Mouse (Mus musculus): ENCODE results near the gene Cd34. TPM values are rescaled to one million over a fixed set of nuclear protein-coding genes. Genes with fewer than 3 reads are reported as not detected.

Gene Cd34
- total and polyA plus RNA-seq, 3 experiments: 73.6 to 92.6 (median 86.5) TPM

DNA sequence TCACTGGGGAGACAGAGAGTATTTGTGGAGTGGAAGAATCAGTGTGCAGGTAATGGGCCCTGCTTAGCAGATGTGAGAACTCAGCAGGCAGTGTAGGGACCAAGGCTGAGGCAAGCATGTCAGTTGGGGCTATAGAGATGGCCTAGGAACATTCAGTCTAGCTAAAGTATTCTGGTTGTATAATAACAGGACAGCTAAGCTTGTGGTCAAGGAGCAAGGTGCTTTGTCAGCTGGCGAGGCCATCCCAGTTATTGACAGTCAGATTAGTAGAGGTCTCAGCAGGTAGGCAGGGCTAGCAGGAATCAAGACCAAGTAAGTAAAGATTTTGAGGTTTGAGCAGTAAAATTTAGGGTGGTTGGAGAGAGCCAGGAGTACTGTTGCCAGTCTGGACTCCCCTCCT lies 59.8 kb downstream of the Cd34 start:
- peaks cover 18% of the 10 kb centered on the region for H3K4me1 ChIP-seq (ENCODE audit: control insufficient read depth, insufficient read depth, low read length)
- WGBS: 100% methylated on average over 1 of the region's 1 CpGs
- H3K4me3 ChIP-seq: no peak overlapping the region
- TF ChIP-seq CTCF (IDR thresholded peaks at IDR 0.05) (no peak), EP300 (IDR thresholded peaks at IDR 0.05; ENCODE audit: insufficient read depth, low read depth, low read length) (no peak), POLR2A (IDR thresholded peaks at IDR 0.05; ENCODE audit: insufficient read depth, low read depth, low read length) (no peak)
- intact Hi-C loops (cut with DNase I): loop anchor here (2.0 to 5.0 kb wide), 2 partner anchors 14 to 134 kb away; partner anchors contain the start of gene Cr1l
- H3K36me3 ChIP-seq (ENCODE audit: control insufficient read depth, insufficient read depth, low read length): peaks cover 26% of the 10 kb centered on the region
- no peak overlapping the region for H3K9ac ChIP-seq (ENCODE audit: low read depth, low read length)
- no peak for DNase-seq
- no peaks in the 10 kb centered on the region for H3K27me3 ChIP-seq (ENCODE audit: control insufficient read depth, insufficient read depth, low read length)
- H3K79me2 ChIP-seq (replicated peaks; ENCODE audit: control insufficient read depth, insufficient read depth, low read length): peaks cover 7% of the 10 kb centered on the region
- H3K27ac ChIP-seq: no peak overlapping the region

GRCm38 (mm10) chr1:195003328-195003727 lies 64.7 kb downstream of the Cd34 start:
- Histone ChIP-seq H3K4me3 (no peak overlapping the region), H3K4me1 (ENCODE audit: control insufficient read depth, insufficient read depth, low read length) (peaks cover 23% of the 10 kb centered on the region), H3K27ac (peak overlapping the region; percentile 21), H3K9ac (ENCODE audit: low read depth, low read length) (no peak overlapping the region), H3K36me3 (ENCODE audit: control insufficient read depth, insufficient read depth, low read length) (peaks cover 53% of the 10 kb centered on the region), H3K27me3 (ENCODE audit: control insufficient read depth, insufficient read depth, low read length) (no peaks in the 10 kb centered on the region), H3K79me2 (replicated peaks; ENCODE audit: control insufficient read depth, insufficient read depth, low read length) (peaks cover 6% of the 10 kb centered on the region)
- DNase-seq: no peak
- WGBS: 66% methylated on average over 4 of the region's 4 CpGs
- intact Hi-C loops (cut with DNase I): no loop called here
- TF ChIP-seq CTCF (IDR thresholded peaks at IDR 0.05) (no peak), POLR2A (IDR thresholded peaks at IDR 0.05; ENCODE audit: insufficient read depth, low read depth, low read length) (no peak), EP300 (IDR thresholded peaks at IDR 0.05; ENCODE audit: insufficient read depth, low read depth, low read length) (no peak)

DNA sequence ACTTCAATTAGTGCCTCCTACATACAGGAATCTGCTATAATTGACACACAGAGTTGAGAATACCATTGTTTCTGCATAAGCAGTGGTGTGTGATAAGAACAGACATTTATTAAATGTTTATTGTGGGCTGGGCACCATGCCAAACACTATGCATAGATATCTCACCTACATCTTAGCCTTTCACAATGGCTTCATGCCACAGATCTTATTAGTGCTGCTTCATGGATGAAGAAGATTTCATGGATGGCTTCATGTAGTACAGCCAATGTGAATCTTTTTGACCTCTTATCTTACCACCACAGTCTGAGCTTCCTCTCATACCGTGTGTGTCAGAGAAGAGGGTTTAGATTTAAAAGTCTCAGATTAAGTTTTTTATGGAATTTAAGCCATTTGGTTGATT lies 65.6 kb downstream of the Cd34 start:
- Histone ChIP-seq H3K9ac (ENCODE audit: low read depth, low read length) (no peak overlapping the region), H3K27ac (peak overlapping the region; percentile 21; the same call in 1 of the 2 replicates), H3K4me1 (ENCODE audit: control insufficient read depth, insufficient read depth, low read length) (peaks cover 22% of the 10 kb centered on the region), H3K4me3 (no peak overlapping the region), H3K79me2 (replicated peaks; ENCODE audit: control insufficient read depth, insufficient read depth, low read length) (peaks cover 4% of the 10 kb centered on the region), H3K36me3 (ENCODE audit: control insufficient read depth, insufficient read depth, low read length) (peaks cover 53% of the 10 kb centered on the region), H3K27me3 (ENCODE audit: control insufficient read depth, insufficient read depth, low read length) (no peaks in the 10 kb centered on the region)
- no peak for DNase-seq
- TF ChIP-seq CTCF (IDR thresholded peaks at IDR 0.05): no peak
- TF ChIP-seq POLR2A (IDR thresholded peaks at IDR 0.05; ENCODE audit: insufficient read depth, low read depth, low read length): no peak
- WGBS: 32% methylated on average over 1 of the region's 1 CpGs
- intact Hi-C loops (cut with DNase I): no loop called here

- intact Hi-C loops (cut with DNase I): no loop called here
- Histone ChIP-seq H3K27me3 (ENCODE audit: control insufficient read depth, insufficient read depth, low read length) (no peaks in the 10 kb centered on the region), H3K36me3 (ENCODE audit: control insufficient read depth, insufficient read depth, low read length) (peaks cover 47% of the 10 kb centered on the region), H3K79me2 (replicated peaks; ENCODE audit: control insufficient read depth, insufficient read depth, low read length) (no peaks in the 10 kb centered on the region; the same call in 1 of the 2 replicates), H3K4me1 (ENCODE audit: control insufficient read depth, insufficient read depth, low read length) (peaks cover 22% of the 10 kb centered on the region), H3K4me3 (no peak overlapping the region), H3K27ac (peak overlapping the region; percentile 4), H3K9ac (ENCODE audit: low read depth, low read length) (no peak overlapping the region)
- TF ChIP-seq CTCF (IDR thresholded peaks at IDR 0.05): no peak
- TF ChIP-seq POLR2A (IDR thresholded peaks at IDR 0.05; ENCODE audit: insufficient read depth, low read depth, low read length): no peak
- no peak for TF ChIP-seq EP300 (IDR thresholded peaks at IDR 0.05; ENCODE audit: insufficient read depth, low read depth, low read length)
- DNase-seq: no peak
Measured at GRCm38 (mm10) chr1:195006267-195006666, 67.6 kb downstream of the Cd34 start.

Other genes with a start within 250 kb of the Cd34 start
- 1 to 10 TPM in 1 of 2 experiments, under 1 TPM in 1; 0.73 to 1.0 TPM for gene Cd46, start 153.4 kb downstream of the Cd34 start, total RNA-seq (2021)
- 0.66 and 1.2 TPM in 2 replicates for gene Cd46, start 153.4 kb downstream of the Cd34 start, polyA plus RNA-seq (2012; rRNA removed)
- gene Cr1l, start 192.8 kb downstream of the Cd34 start, total RNA-seq (2021): 10 to 100 TPM; 63.3 to 64.7 TPM
- gene Cr1l, start 192.8 kb downstream of the Cd34 start, polyA plus RNA-seq (2012; rRNA removed): 75.1 and 105 TPM in 2 replicates
- under 1 TPM; 0.26 to 0.75 TPM for gene Cr2, start 237.9 kb downstream of the Cd34 start, total RNA-seq (2021)
- 0.21 and 0.94 TPM in 2 replicates for gene Cr2, start 237.9 kb downstream of the Cd34 start, polyA plus RNA-seq (2012; rRNA removed)

Data from heart, adult 2 months (tissue).